Mouse (Mus musculus) kidney, postnatal 0 days (tissue): ENCODE results near the gene 1700023F06Rik. TPM values are rescaled to one million over a fixed set of nuclear protein-coding genes. Genes with fewer than 3 reads are reported as not detected.

ENCODE experiments used
- ATAC-seq: fragments of 200-750 bp; cut with Nextera tagmentation; replicated peaks from 2 replicates; pipeline ENCODE4 v1.8.0; 2017; ENCODE audit warnings: low read depth, moderate number of reproducible peaks, moderate TSS enrichment, moderate library complexity; ENCODE audit not compliant: low FRiP score
- DNase-seq: peaks from one replicate; pipeline ENCODE4 v3.0.0-alpha.2; 2016; ENCODE audit warnings: low spot score
- H3K27ac ChIP-seq: fragments of 300-500 bp; sonication (generic); 2 replicates; pipeline ENCODE4 v1.5.1; 2014; ENCODE audit warnings: mild to moderate bottlenecking
- H3K27me3 ChIP-seq: fragments of 300-500 bp; sonication (generic); 2 replicates; pipeline ENCODE4 v1.6.1; 2014; ENCODE audit warnings: low read length, mixed read lengths; ENCODE audit not compliant: insufficient read depth
- H3K36me3 ChIP-seq: fragments of 300-500 bp; sonication (generic); 2 replicates; pipeline ENCODE4 v1.6.1; 2014; ENCODE audit warnings: low read length, mixed read lengths; ENCODE audit not compliant: insufficient read depth
- H3K4me1 ChIP-seq: fragments of 300-500 bp; sonication (generic); replicated peaks from 2 replicates; pipeline ENCODE4 v1.6.1; 2014; ENCODE audit warnings: antibody characterized with exemption, low read length, mixed read lengths; ENCODE audit not compliant: insufficient read depth
- H3K4me2 ChIP-seq: fragments of 300-500 bp; sonication (generic); 2 replicates; pipeline ENCODE4 v1.6.1; 2014; ENCODE audit warnings: mild to moderate bottlenecking, low read length, moderate library complexity, mixed read lengths
- H3K4me3 ChIP-seq: fragments of 300-500 bp; sonication (generic); replicated peaks from 2 replicates; pipeline ENCODE4 v1.5.1; 2014; ENCODE audit warnings: low read depth, low read length
- H3K9ac ChIP-seq: fragments of 300-500 bp; sonication (generic); 2 replicates; pipeline ENCODE4 v1.6.1; 2014; ENCODE audit warnings: low read depth, low read length
- H3K9me3 ChIP-seq: fragments of 300-500 bp; sonication (generic); replicated peaks from 2 replicates; pipeline ENCODE4 v1.6.1; 2016; ENCODE audit warnings: low read length, inconsistent platforms, mixed read lengths
- CTCF ChIP-seq: IDR thresholded peaks from 2 replicates; pipeline ENCODE4 v1.5.1; 2016; ENCODE audit warnings: antibody characterized with exemption, low read depth, mild to moderate bottlenecking, moderate library complexity
- WGBS: fragments of 180-500 bp; shearing (Covaris S2); extraction: QIAGEN DNeasy Blood & Tissue Kit; methylation state at CpG from one replicate; pipeline ENCODE4 v1.1.7; 2014; 5-methylcytosine and 5-hydroxymethylcytosine counted together
- polyA plus RNA-seq: library from polyadenylated mRNA; unstranded; fragments of >200 nt; fragmentation: Nextera tagmentation; extraction: Ambion mirVana; gene quantifications from 2 replicates; pipeline ENCODE4 v1.2.1, GENCODE M21; 2015

1700023F06Rik gene
- polyA plus RNA-seq, result 0.37 and 0.47 TPM in 2 replicates

DNA sequence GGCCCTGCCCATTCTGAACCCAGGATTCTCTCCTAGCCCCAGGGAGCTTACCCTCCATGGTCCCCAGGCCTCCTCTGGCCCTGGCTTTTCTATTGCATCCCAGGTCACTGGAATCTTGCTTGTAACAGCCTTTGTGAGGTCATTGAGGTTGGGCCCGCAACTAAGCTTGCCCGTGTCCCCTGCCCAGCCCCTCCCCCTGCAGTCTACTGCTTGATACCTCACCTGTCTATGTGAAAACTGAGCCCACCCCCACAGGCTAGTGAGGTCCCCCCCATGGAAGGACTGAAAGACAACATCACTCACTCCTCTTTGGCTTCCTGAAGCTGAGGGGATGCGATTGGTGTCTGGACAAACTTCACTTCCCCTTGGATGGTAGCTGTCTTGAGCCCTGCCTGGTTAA lies at the start of gene 1700023F06Rik:
Gene 1700023F06Rik, minus strand, starts transcription at position 101 of the 400 bp plus-strand sequence.
- 89% methylated on average over 3 of the region's 3 CpGs for WGBS

DNA sequence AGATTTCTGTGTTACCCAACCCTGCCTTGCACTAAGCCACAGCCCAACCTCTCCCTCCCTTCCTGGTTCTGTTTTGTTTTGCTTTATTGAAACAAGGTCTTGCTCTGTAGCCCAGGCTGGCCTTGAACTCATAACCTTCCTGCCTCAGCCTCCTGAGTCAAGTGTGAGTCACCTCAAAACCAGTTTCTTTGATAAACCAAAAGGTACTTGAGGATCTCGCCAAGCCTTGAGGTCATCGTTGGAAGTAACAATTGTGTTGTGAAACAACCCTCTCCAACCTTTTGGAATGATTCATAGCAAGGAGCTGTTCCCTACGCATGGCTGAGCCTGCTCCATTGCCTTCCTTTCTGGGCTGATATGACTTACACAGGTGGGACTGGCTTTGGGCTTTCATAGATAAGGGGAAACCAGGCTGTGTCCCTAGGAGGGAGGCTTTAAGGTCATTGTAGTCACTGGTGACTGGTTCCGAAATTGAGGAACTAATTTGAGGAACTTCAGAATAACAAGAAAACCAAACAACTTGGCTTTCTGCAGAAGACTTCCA lies 49.7 kb upstream of the 1700023F06Rik start:
- Histone ChIP-seq H3K36me3 (no peaks in the 10 kb centered on the region), H3K9ac (no peak overlapping the region), H3K4me2 (no peak overlapping the region), H3K27ac (no peak overlapping the region), H3K9me3 (no peaks in the 10 kb centered on the region), H3K4me3 (no peak overlapping the region), H3K27me3 (no peaks in the 10 kb centered on the region), H3K4me1 (peaks cover 16% of the 10 kb centered on the region)
- 75% methylated on average over 4 of the region's 4 CpGs for WGBS
- no peak for TF ChIP-seq CTCF
- no peak for DNase-seq
- ATAC-seq, result no peak

More for the DNA sequence above, at the start of gene 1700023F06Rik:
- Histone ChIP-seq H3K4me3 (no peak within 1 kb of the TSS), H3K4me2 (no peak within 1 kb of the TSS), H3K27ac (no peak within 1 kb of the TSS), H3K27me3 (no peaks in the 10 kb centered on the region), H3K36me3 (no peaks in the 10 kb centered on the region), H3K9me3 (no peaks in the 10 kb centered on the region), H3K4me1 (no peaks in the 10 kb centered on the region), H3K9ac (no peak within 1 kb of the TSS)
- TF ChIP-seq CTCF, result no peak
- ATAC-seq (no peak), DNase-seq (no peak)

DNA sequence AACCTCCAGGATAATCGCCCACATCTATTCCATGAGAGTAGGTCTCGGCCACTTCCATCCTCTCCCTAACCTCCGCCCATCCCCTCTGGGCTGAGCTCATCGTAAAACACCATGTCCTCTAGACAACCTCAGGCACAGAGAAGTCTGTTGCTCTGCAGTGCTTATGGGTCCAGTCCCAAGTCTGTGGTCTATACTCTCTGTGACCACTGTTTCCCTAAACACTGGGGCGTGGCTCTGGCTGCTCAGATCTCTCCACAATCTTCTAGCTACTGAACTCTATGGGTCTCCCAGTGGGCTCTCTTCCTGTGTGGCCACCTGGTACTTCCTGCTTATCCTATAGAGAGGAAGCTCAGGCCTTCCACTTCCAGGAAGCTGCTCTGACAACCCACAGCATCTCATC lies 45.2 kb upstream of the 1700023F06Rik start:
- H3K4me3 ChIP-seq, result no peak overlapping the region
- no peaks in the 10 kb centered on the region for H3K27me3 ChIP-seq
- TF ChIP-seq CTCF, result no peak
- H3K9ac ChIP-seq, result no peak overlapping the region
- H3K4me1 ChIP-seq, result no peaks in the 10 kb centered on the region; the same call in 1 of the 2 replicates
- H3K9me3 ChIP-seq, result no peaks in the 10 kb centered on the region
- ATAC-seq (no peak), DNase-seq (no peak)
- WGBS, result 72% methylated on average over 5 of the region's 5 CpGs
- H3K27ac ChIP-seq, result no peak overlapping the region
- no peak overlapping the region for H3K4me2 ChIP-seq
- H3K36me3 ChIP-seq, result no peaks in the 10 kb centered on the region

DNA sequence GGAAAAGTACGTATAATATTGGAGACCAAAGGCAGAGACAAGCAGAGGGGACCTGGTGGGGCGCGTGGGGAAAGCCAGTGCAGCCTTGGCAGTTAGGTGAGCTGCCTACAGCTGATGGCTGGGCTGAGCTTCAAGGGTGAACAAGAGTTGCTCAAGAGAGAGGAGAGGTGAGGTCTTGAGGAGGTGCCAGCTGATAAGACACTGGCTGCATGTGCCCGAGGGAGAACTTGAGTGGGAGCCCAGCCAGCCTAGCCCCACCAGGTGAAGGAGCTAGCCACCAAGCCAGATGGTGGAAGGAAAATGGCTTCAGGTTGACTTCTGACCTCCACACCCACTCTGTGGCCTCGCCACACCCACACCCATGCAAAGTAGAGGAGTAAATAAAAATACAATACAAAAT lies 44.0 kb upstream of the 1700023F06Rik start:
- Histone ChIP-seq H3K9me3 (no peaks in the 10 kb centered on the region), H3K36me3 (no peaks in the 10 kb centered on the region), H3K9ac (no peak overlapping the region), H3K27ac (no peak overlapping the region), H3K27me3 (no peaks in the 10 kb centered on the region), H3K4me3 (no peak overlapping the region), H3K4me2 (no peak overlapping the region), H3K4me1 (peaks cover 8% of the 10 kb centered on the region)
- DNase-seq (no peak), ATAC-seq (no peak)
- no peak for TF ChIP-seq CTCF
- WGBS, result 84% methylated on average over 5 of the region's 5 CpGs

- no peak for ATAC-seq
- 94% methylated on average over 3 of the region's 3 CpGs for WGBS
- TF ChIP-seq CTCF, result no peak
Observed at GRCm38 (mm10) chr11:103250324-103250723, 42.0 kb upstream of the 1700023F06Rik start.

DNA sequence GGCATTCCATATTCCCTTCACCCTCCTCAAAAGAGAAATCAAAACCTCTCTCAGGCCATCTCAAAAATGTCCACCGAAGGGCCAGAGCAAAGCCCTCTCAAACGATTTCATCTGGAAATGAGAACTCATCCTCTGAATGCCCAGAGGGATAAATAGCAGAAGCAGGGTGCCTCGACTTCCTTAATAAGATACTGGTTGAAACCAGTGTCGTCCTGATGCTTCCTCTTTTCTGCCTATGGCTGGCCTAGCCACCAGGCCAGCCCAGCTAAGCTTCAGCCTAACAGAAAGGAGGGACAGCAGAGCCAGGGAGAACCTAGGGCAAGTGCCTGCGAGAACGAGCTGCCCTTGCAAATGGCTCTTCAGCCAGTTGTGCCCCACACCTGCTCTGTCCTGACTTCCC lies 41.2 kb upstream of the 1700023F06Rik start:
- no peaks in the 10 kb centered on the region for H3K9me3 ChIP-seq
- no peaks in the 10 kb centered on the region for H3K27me3 ChIP-seq
- no peak for TF ChIP-seq CTCF
- peaks cover 21% of the 10 kb centered on the region for H3K4me1 ChIP-seq
- H3K9ac ChIP-seq, result no peak overlapping the region
- no peak overlapping the region for H3K4me3 ChIP-seq
- DNase-seq (no peak), ATAC-seq (no peak)
- no peaks in the 10 kb centered on the region for H3K36me3 ChIP-seq
- WGBS, result 75% methylated on average over 6 of the region's 6 CpGs
- H3K27ac ChIP-seq, result no peak overlapping the region; the same call in 1 of the 2 replicates
- no peak overlapping the region for H3K4me2 ChIP-seq

More at GRCm38 (mm10) chr11:103250324-103250723, 42.0 kb upstream of the 1700023F06Rik start:
- H3K9ac ChIP-seq, result no peak overlapping the region
- H3K9me3 ChIP-seq, result no peaks in the 10 kb centered on the region
- no peak overlapping the region for H3K4me2 ChIP-seq
- H3K27me3 ChIP-seq, result no peaks in the 10 kb centered on the region
- H3K36me3 ChIP-seq, result no peaks in the 10 kb centered on the region
- peaks cover 21% of the 10 kb centered on the region for H3K4me1 ChIP-seq
- no peak for DNase-seq
- H3K4me3 ChIP-seq, result no peak overlapping the region
- H3K27ac ChIP-seq, result no peak overlapping the region

DNA sequence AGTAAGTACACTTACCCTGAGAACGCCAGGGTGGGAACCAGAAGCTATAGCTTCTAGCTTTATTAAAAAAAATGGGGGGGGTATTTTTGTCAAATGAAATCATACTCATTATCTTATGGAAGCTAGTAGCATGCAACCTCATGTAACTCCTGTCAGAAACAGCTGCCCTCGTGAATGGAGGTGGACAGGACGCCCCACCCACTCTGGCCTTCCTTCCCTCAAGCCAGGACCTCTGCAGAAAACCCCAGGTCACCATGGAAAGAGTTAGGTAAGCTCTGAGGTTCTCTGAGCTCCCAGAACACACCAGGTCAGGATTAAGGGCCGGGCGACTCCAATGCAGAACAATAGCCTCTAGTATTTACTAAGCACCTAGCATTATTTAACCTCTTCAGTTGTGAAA lies 40.5 kb upstream of the 1700023F06Rik start:
- DNase-seq (no peak), ATAC-seq (no peak)
- Histone ChIP-seq H3K27ac (no peak overlapping the region; the same call in 1 of the 2 replicates), H3K9me3 (no peaks in the 10 kb centered on the region), H3K4me3 (no peak overlapping the region), H3K9ac (no peak overlapping the region), H3K27me3 (no peaks in the 10 kb centered on the region), H3K4me2 (no peak overlapping the region), H3K4me1 (peaks cover 21% of the 10 kb centered on the region), H3K36me3 (0 out of 2 replicates have a peak, but pooled peaks cover 4% of the 10 kb centered on the region)
- no peak for TF ChIP-seq CTCF
- 72% methylated on average over 5 of the region's 5 CpGs for WGBS
